8 mouse cellular contexts compared by ENCODE assay signal in the genomic region with DNA sequence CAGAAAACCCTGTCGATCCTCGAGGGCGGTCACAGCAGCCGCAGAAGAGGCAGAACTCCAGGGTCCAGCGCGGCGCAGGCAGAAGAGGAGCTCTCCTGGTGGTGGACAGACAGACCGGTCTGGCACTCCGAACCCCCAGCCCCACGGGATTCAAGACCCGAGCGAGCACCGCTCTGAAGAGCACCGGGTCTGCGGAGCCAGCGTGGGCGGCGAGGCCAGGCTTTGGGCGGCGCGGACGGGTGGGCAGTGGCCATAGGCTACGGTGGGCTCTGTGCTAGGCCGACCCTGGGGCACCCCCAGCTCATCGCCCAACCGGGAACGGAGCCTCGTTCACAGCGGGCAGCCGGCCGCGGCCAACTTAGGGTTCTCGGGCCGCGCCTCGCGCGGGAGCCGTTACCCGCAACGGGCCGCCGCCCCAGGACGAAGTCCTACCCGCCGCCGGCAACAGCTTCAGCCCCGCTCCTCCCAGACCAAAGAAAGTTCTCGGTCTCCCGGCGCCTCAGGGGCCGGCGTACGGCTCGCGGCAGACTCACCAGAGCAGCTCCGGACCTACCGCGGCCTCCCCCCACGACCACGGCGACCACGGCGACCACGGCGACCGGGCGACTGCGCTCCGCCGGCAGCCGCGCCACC. TPM values are rescaled to one million over a fixed set of nuclear protein-coding genes. Genes with fewer than 3 reads are reported as not detected.
A peak's percentile ranks its signal among the peaks of the same experiment; 100 is the strongest.
DNase-seq lines count a peak whose midpoint lies in the region; ATAC-seq and TF ChIP-seq lines count a peak whose summit lies in the region.

No protein-coding gene starts in this region.

- H3K9ac ChIP-seq in hindbrain, embryonic 13.5 days, result peak overlapping the region; percentile 94
- H3K9ac ChIP-seq in lung, postnatal 0 days (replicated peaks; ENCODE audit: low read depth), result peak overlapping the region; percentile 81
- H3K9ac ChIP-seq in stomach, postnatal 0 days (ENCODE audit: low read length), result peak overlapping the region; percentile 86

- H3K9me3 ChIP-seq in embryonic facial prominence, embryonic 10.5 days, result no peaks in the 10 kb centered on the region
- H3K9me3 ChIP-seq in hindbrain, embryonic 13.5 days, result no peaks in the 10 kb centered on the region
- no peaks in the 10 kb centered on the region for H3K9me3 ChIP-seq in lung, postnatal 0 days (ENCODE audit: low read length)
- no peaks in the 10 kb centered on the region for H3K9me3 ChIP-seq in stomach, postnatal 0 days (ENCODE audit: control insufficient read depth, low read length)

- peak overlapping the region; percentile 89 for H3K27ac ChIP-seq in layer of hippocampus, adult 2 months
- H3K27ac ChIP-seq in embryonic facial prominence, embryonic 10.5 days (replicated peaks), result peak overlapping the region; percentile 91
- H3K27ac ChIP-seq in hindbrain, embryonic 13.5 days, result peak overlapping the region; percentile 87
- peak overlapping the region; percentile 81 for H3K27ac ChIP-seq in lung, postnatal 0 days (ENCODE audit: low read length)
- peak overlapping the region; percentile 76 for H3K27ac ChIP-seq in stomach, postnatal 0 days (replicated peaks)

- no peaks in the 10 kb centered on the region for H3K27me3 ChIP-seq in embryonic facial prominence, embryonic 10.5 days (replicated peaks; ENCODE audit: low read depth, poor library complexity, severe bottlenecking)
- H3K27me3 ChIP-seq in hindbrain, embryonic 13.5 days, result no peaks in the 10 kb centered on the region
- no peaks in the 10 kb centered on the region for H3K27me3 ChIP-seq in lung, postnatal 0 days (replicated peaks; ENCODE audit: insufficient read depth, low read length)
- no peaks in the 10 kb centered on the region for H3K27me3 ChIP-seq in stomach, postnatal 0 days (ENCODE audit: control insufficient read depth, insufficient read depth, low read length)

- TF ChIP-seq CTCF in layer of hippocampus, adult 2 months (conservative IDR thresholded peaks at IDR 0.05), result no peak
- no peak for TF ChIP-seq CTCF in lung, postnatal 0 days (IDR thresholded peaks at IDR 0.05)
- TF ChIP-seq CTCF in stomach, postnatal 0 days (IDR thresholded peaks at IDR 0.05; ENCODE audit: low read depth), result no peak

- H3K36me3 ChIP-seq in embryonic facial prominence, embryonic 10.5 days (replicated peaks), result no peaks in the 10 kb centered on the region; the same call in 1 of the 2 replicates
- no peaks in the 10 kb centered on the region for H3K36me3 ChIP-seq in hindbrain, embryonic 13.5 days
- H3K36me3 ChIP-seq in lung, postnatal 0 days (ENCODE audit: insufficient read depth, low read length), result no peaks in the 10 kb centered on the region
- no peaks in the 10 kb centered on the region for H3K36me3 ChIP-seq in stomach, postnatal 0 days (ENCODE audit: control insufficient read depth, insufficient read depth, low read length)

- under 1% methylated on average over 73 of the region's 73 CpGs for WGBS in embryonic facial prominence, embryonic 10.5 days
- WGBS in hindbrain, embryonic 13.5 days, result under 1% methylated on average over 59 of the region's 73 CpGs
- 0% methylated on average over 59 of the region's 73 CpGs for WGBS in lung, postnatal 0 days
- under 1% methylated on average over 57 of the region's 73 CpGs for WGBS in stomach, postnatal 0 days

- H3K4me2 ChIP-seq in hindbrain, embryonic 13.5 days, result peak overlapping the region; percentile 76
- H3K4me2 ChIP-seq in lung, postnatal 0 days (replicated peaks; ENCODE audit: low read depth, low read length), result peak overlapping the region; percentile 87
- peak overlapping the region; percentile 98 for H3K4me2 ChIP-seq in stomach, postnatal 0 days (replicated peaks; ENCODE audit: low read depth)

- peaks cover 5% of the 10 kb centered on the region for H3K4me1 ChIP-seq in embryonic facial prominence, embryonic 10.5 days
- peaks cover 22% of the 10 kb centered on the region for H3K4me1 ChIP-seq in hindbrain, embryonic 13.5 days (replicated peaks)
- no peaks in the 10 kb centered on the region for H3K4me1 ChIP-seq in lung, postnatal 0 days (ENCODE audit: insufficient read depth, low read depth, low read length)
- no peaks in the 10 kb centered on the region for H3K4me1 ChIP-seq in stomach, postnatal 0 days (replicated peaks; ENCODE audit: control insufficient read depth, insufficient read depth)

- peak; percentile 88 for ATAC-seq in hindbrain, embryonic 13.5 days (ENCODE audit: low FRiP score)
- ATAC-seq in lung, postnatal 0 days, result peak; percentile 58
- ATAC-seq in stomach, postnatal 0 days (ENCODE audit: low FRiP score, low TSS enrichment), result peak; percentile 58

- no peak for TF ChIP-seq EP300 in lung, postnatal 0 days (IDR thresholded peaks at IDR 0.05)
- no peak for TF ChIP-seq EP300 in stomach, postnatal 0 days (optimal IDR thresholded peaks at IDR 0.05)

- H3K4me3 ChIP-seq in layer of hippocampus, adult 2 months, result peak overlapping the region; percentile 86
- peak overlapping the region; percentile 92 for H3K4me3 ChIP-seq in embryonic facial prominence, embryonic 10.5 days
- peak overlapping the region; percentile 95 for H3K4me3 ChIP-seq in hindbrain, embryonic 13.5 days
- H3K4me3 ChIP-seq in lung, postnatal 0 days (ENCODE audit: low read depth, low read length), result peak overlapping the region; percentile 68
- H3K4me3 ChIP-seq in stomach, postnatal 0 days (ENCODE audit: low read depth, low read length), result peak overlapping the region; percentile 79

- DNase-seq in layer of hippocampus, adult 2 months (ENCODE audit: low spot score in 2 of 2), result no peak
- no peak for DNase-seq in layer of hippocampus, adult 9-10 months (ENCODE audit: low spot score)
- peak; percentile 19 for DNase-seq in MN1 (ENCODE audit: low spot score)
- DNase-seq in embryonic facial prominence, embryonic 10.5 days (ENCODE audit: low spot score), result peak; percentile 72
- peak; percentile 48 for DNase-seq in lung, postnatal 0 days (ENCODE audit: low spot score)
- DNase-seq in stomach, postnatal 0 days (ENCODE audit: low spot score), result peak; percentile 59
- no peak for DNase-seq in left cerebral cortex, adult 9 months (ENCODE audit: low spot score in 2 of 2)

RNA-seq across cellular contexts. Expression of a gene that starts 0.4 kb away (rescaled TPM):
- total RNA-seq in layer of hippocampus, adult 2 months (2021), result 10 to 100 TPM; 24.8 to 28.4 TPM
- 25.9 and 26.9 TPM in 2 replicates for polyA plus RNA-seq in embryonic facial prominence, embryonic 10.5 days (2016; fragmentation: Nextera tagmentation; extraction: Ambion mirVana)
- polyA plus RNA-seq in hindbrain, embryonic 13.5 days (2015; fragmentation: Nextera tagmentation; extraction: Ambion mirVana), result 33.9 and 36.4 TPM in 2 replicates
- 11.5 and 12.4 TPM in 2 replicates for polyA plus RNA-seq in lung, postnatal 0 days (2015; fragmentation: Nextera tagmentation; extraction: Ambion mirVana)
- polyA plus RNA-seq in stomach, postnatal 0 days (2015; fragmentation: Nextera tagmentation; extraction: Ambion mirVana), result 4.9 and 5.0 TPM in 2 replicates

Comparison
In these comparisons a context has a peak if more than half of its experiments do, and no peak if none do; other contexts are left out.
1. DNase-seq: peak in MN1 (single experiment), embryonic facial prominence, embryonic 10.5 days (single experiment), lung, postnatal 0 days (single experiment) and stomach, postnatal 0 days (single experiment); none in layer of hippocampus, adult 2 months (0 of 2), layer of hippocampus, adult 9-10 months (single experiment) and left cerebral cortex, adult 9 months (0 of 2).
2. Peak in every context shown above with its lines, with median percentiles within 50 percentile points of each other: H3K27ac ChIP-seq, H3K4me3 ChIP-seq, ATAC-seq, H3K4me2 ChIP-seq and H3K9ac ChIP-seq.